ENCODE assay signal across 20 mouse cellular contexts in the genomic region with DNA sequence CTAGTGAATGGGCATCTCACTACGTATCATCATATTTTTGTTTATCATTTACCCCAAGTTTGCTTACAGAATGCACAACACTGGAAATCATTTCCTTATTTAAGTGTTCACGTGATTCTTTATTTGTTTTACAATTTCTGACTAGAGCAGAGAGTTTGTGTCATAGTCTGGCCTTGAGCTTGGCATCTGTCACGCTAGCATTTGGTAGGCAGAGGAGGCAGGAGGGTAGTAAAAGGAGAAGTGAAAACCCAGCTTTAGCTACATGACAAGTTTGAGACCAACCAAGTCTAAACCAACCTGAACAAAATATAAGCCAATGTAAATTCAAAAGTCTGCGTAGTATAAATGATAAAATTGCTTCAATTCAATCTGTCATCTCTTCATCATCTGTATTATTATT.
"Had no signal": no experiment of that assay in that cellular context is flagged by ENCODE, and none has a peak within 500 bp of the region (broad histone marks: within the 10 kb centered on the region; RNA-seq: fewer than 3 reads in every experiment).

No protein-coding gene starts in this region.

- H3K4me2 ChIP-seq: kidney, embryonic 15.5 days; liver, embryonic 13.5 days; midbrain, embryonic 13.5 days; neural tube, embryonic 13.5 days had no signal

- H3K4me1 ChIP-seq: kidney, embryonic 15.5 days; liver, embryonic 13.5 days; midbrain, embryonic 10.5 days; midbrain, embryonic 13.5 days; neural tube, embryonic 13.5 days had no signal

- H3K4me3 ChIP-seq: kidney, embryonic 15.5 days; left cerebral cortex, adult 2 months; liver, embryonic 13.5 days; megakaryocyte, embryonic 14.5 days; midbrain, embryonic 10.5 days; midbrain, embryonic 13.5 days; myocyte; neural tube, embryonic 13.5 days had no signal

- DNase-seq: kidney, postnatal 10 days; kidney, postnatal 36 days; layer of hippocampus, postnatal 36 days; liver, embryonic 13.5 days; lung, adult 2 months; lung, postnatal 14 days; right cerebral cortex, postnatal 4 days; thymus, adult 2 months; thymus, postnatal 14 days; thymus, postnatal 4 days had no signal

- H3K27me3 ChIP-seq: kidney, embryonic 15.5 days; liver, embryonic 13.5 days; megakaryocyte, embryonic 14.5 days; midbrain, embryonic 13.5 days; neural tube, embryonic 13.5 days had no signal

- H3K9me3 ChIP-seq: kidney, embryonic 15.5 days; liver, embryonic 13.5 days; megakaryocyte, embryonic 14.5 days; midbrain, embryonic 10.5 days; midbrain, embryonic 13.5 days; neural tube, embryonic 13.5 days had no signal

- H3K9ac ChIP-seq: kidney, embryonic 15.5 days; liver, embryonic 13.5 days; midbrain, embryonic 13.5 days; neural tube, embryonic 13.5 days had no signal

- H3K27ac ChIP-seq: kidney, embryonic 15.5 days; left cerebral cortex, adult 2 months; liver, embryonic 13.5 days; macrophage; midbrain, embryonic 10.5 days; midbrain, embryonic 13.5 days; neural tube, embryonic 13.5 days; stomach, postnatal 0 days had no signal

- ATAC-seq: midbrain, embryonic 13.5 days; midbrain, embryonic 16.5 days had no signal

- H3K36me3 ChIP-seq: kidney, embryonic 15.5 days; liver, embryonic 13.5 days; midbrain, embryonic 10.5 days; midbrain, embryonic 13.5 days; neural tube, embryonic 13.5 days had no signal
